Mouse (Mus musculus) liver, embryonic 14.5 days (tissue): ENCODE results near the gene Rhag. TPM values are rescaled to one million over a fixed set of nuclear protein-coding genes. Genes with fewer than 3 reads are reported as not detected.
A peak's percentile ranks its signal among the peaks of the same experiment; 100 is the strongest.

ENCODE experiments used
- ATAC-seq: fragments of 200-750 bp; cut with Nextera tagmentation; 2 replicates; pipeline ENCODE4 v1.8.0; 2017; ENCODE audit warnings: moderate number of reproducible peaks, mild to moderate bottlenecking, moderate library complexity; ENCODE audit not compliant: insufficient read depth
- DNase-seq, 3 experiments: peaks; one replicate each; pipeline ENCODE4 v3.0.0-alpha.2; 2012 to 2013; ENCODE audit warnings: low read depth in 3 of 3, low spot score in 3 of 3
- H3K27ac ChIP-seq: fragments of 300-500 bp; sonication (generic); 2 replicates; pipeline ENCODE4 v1.5.1; 2014; ENCODE audit warnings: moderate library complexity, mild to moderate bottlenecking, control low read depth, inconsistent platforms
- H3K27me3 ChIP-seq: fragments of 300-500 bp; sonication (generic); 2 replicates; pipeline ENCODE4 v1.6.1; 2014; ENCODE audit warnings: mild to moderate bottlenecking, low read length, moderate library complexity; ENCODE audit not compliant: control insufficient read depth, insufficient read depth
- H3K36me3 ChIP-seq: fragments of 300-500 bp; sonication (generic); replicated peaks from 2 replicates; pipeline ENCODE4 v1.6.1; 2014; ENCODE audit warnings: low read depth; ENCODE audit not compliant: control insufficient read depth, insufficient read depth
- H3K4me1 ChIP-seq, 2 experiments: fragments of 200-500 bp in 1 of 2; fragments of 300-500 bp in 1 of 2; sonication (generic) in 1 of 2; replicated peaks; 2 replicates each; pipeline ENCODE4 v1.6.1; 2012 to 2014; ENCODE audit warnings: antibody characterized with exemption in 1 of 2, inconsistent platforms in 1 of 2, low read length in 1 of 2; ENCODE audit not compliant: control insufficient read depth in 2 of 2, insufficient read depth in 2 of 2
- H3K4me2 ChIP-seq: fragments of 300-500 bp; sonication (generic); 2 replicates; pipeline ENCODE4 v1.6.1; 2014; ENCODE audit warnings: low read depth, mild to moderate bottlenecking, control low read depth, moderate library complexity
- H3K4me3 ChIP-seq, 2 experiments: fragments of 200-500 bp in 1 of 2; fragments of 300-500 bp in 1 of 2; sonication (generic) in 1 of 2; 2 replicates each; pipeline ENCODE4 v1.5.1; 2012 to 2014; ENCODE audit warnings: low read depth in 2 of 2, low read length in 2 of 2, mild to moderate bottlenecking in 2 of 2, control low read depth in 1 of 2, inconsistent platforms in 1 of 2, moderate library complexity in 1 of 2; ENCODE audit not compliant: insufficient read depth in 1 of 2
- H3K9ac ChIP-seq: fragments of 300-500 bp; sonication (generic); replicated peaks from 2 replicates; pipeline ENCODE4 v1.6.1; 2014; ENCODE audit warnings: mild to moderate bottlenecking, control low read depth, moderate library complexity
- H3K9me3 ChIP-seq: fragments of 300-500 bp; sonication (generic); 2 replicates; pipeline ENCODE4 v1.6.1; 2016; ENCODE audit warnings: low read length, mixed read lengths; ENCODE audit not compliant: control insufficient read depth
- CTCF ChIP-seq: IDR thresholded peaks from 2 replicates; pipeline ENCODE4 v1.5.1; 2016; ENCODE audit warnings: antibody characterized with exemption, low read depth, control low read depth
- EP300 ChIP-seq: IDR thresholded peaks from 2 replicates; pipeline ENCODE4 v1.6.1; 2016; ENCODE audit warnings: antibody characterized with exemption, low read depth
- WGBS: fragments of 180-500 bp; shearing (Covaris S2); extraction: QIAGEN DNeasy Blood & Tissue Kit; methylation state at CpG from one replicate; pipeline ENCODE4 v1.1.7; 2014; ENCODE audit not compliant: insufficient replicate concordance; 5-methylcytosine and 5-hydroxymethylcytosine counted together
- polyA plus RNA-seq, 2 experiments: library from polyadenylated mRNA; depleted of rRNA in 1 of 2; stranded (reverse) in 1 of 2; unstranded in 1 of 2; fragments of >200 nt; fragmentation: Nextera tagmentation in 1 of 2; extraction: Ambion mirVana in 1 of 2; gene quantifications; 2 replicates each; pipeline versions ENCODE4 v1.2.1 to v1.2.3; 2012 to 2014

Gene Rhag
- polyA plus RNA-seq, 2 experiments: 143 to 209 TPM

- DNase-seq: no peak
- 83% methylated on average over 3 of the region's 3 CpGs for whole genome bisulfite sequencing
- H3K9ac ChIP-seq: no peak overlapping the region
- peaks cover 18 to 21% of the 10 kb centered on the region in 2 experiments for H3K4me1 ChIP-seq
- no peaks in the 10 kb centered on the region for H3K9me3 ChIP-seq
- no peak overlapping the region for H3K4me3 ChIP-seq
- no peaks in the 10 kb centered on the region for H3K27me3 ChIP-seq
- H3K4me2 ChIP-seq: no peak overlapping the region
- no peaks in the 10 kb centered on the region for H3K36me3 ChIP-seq
- no peak overlapping the region for H3K27ac ChIP-seq
- ATAC-seq: no peak
- TF ChIP-seq EP300: no peak
- TF ChIP-seq CTCF: no peak
Observed at GRCm38 (mm10) chr17:40802707-40803340, 8.1 kb upstream of the Rhag start.

DNA sequence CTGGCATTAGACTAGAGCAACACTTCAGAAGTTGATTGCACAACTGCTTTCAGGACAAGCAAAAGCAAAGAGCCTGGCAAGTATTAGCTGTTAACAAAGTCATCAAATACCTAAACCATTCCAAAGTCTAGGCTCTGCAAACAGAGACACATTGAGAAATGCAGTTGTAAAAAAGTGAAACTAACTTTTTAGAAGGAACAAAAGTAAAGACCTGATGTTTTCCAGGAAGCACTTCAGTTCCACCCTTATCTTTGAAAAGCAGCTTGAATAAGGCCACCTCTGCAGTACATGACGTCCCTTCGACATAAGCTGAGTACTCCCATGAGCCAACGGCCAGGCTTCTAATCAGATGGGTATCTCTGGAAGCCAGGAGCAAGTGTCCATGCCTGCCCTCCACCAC, 4.4 kb upstream of the Rhag start:
- H3K27me3 ChIP-seq: no peaks in the 10 kb centered on the region
- no peaks in the 10 kb centered on the region for H3K36me3 ChIP-seq
- H3K9ac ChIP-seq: peak overlapping the region; percentile 69
- H3K27ac ChIP-seq: peak overlapping the region; percentile 97
- DNase-seq (peak; percentile 91 to 94 (median 93)), ATAC-seq (peak; percentile 96)
- no peaks in the 10 kb centered on the region for H3K9me3 ChIP-seq
- peak overlapping the region; percentile 38 to 44 for H3K4me3 ChIP-seq
- peak overlapping the region; percentile 83 for H3K4me2 ChIP-seq
- H3K4me1 ChIP-seq: peaks cover 37% of the 10 kb centered on the region in 2 experiments
- 1% methylated on average over 3 of the region's 3 CpGs for WGBS
- TF ChIP-seq EP300: peak; percentile 99
- TF ChIP-seq CTCF: no peak

DNA sequence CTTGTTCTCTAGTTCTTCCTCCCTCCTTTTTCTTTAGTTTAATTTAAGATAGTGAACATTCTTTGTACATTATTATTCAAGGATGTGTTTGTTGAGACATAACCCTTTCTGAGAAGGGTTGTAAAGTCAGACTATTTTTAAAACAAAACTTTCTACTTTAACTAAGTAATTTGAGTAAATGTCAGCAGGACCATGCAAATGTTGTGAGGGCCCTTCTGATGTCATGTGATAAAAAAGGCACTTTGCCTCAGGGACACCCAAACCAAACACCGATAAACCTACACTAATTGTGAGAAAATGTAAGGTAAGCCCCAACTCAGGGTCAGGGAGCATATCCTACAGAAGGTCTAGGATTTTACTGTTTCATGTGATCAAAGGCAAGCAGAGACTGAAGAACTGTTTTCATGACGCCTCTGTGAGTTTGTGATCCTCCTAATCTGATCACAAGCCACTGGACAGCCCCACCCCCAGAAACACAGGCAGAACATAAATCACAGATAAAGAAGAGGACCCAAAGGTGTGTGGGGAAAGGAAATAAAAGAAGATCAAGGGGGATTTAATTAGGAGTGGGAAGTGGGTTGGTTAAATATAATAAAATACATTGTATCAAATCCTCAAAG, 3.9 kb upstream of the Rhag start, which contains the start of gene Crisp2:
Gene Crisp2, minus strand, starts transcription at position 51 of the 620 bp plus-strand sequence.
- DNase-seq (peak in 2 of 3 experiments; percentile 57 to 64), ATAC-seq (peak; percentile 64)
- H3K4me2 ChIP-seq: peak within 1 kb of the TSS; percentile 83
- TF ChIP-seq CTCF (no peak), EP300 (no peak)
- no peaks in the 10 kb centered on the region for H3K36me3 ChIP-seq
- peak within 1 kb of the TSS; percentile 97 for H3K27ac ChIP-seq
- H3K9me3 ChIP-seq: no peaks in the 10 kb centered on the region
- peaks cover 37% of the 10 kb centered on the region in 2 experiments for H3K4me1 ChIP-seq
- no peaks in the 10 kb centered on the region for H3K27me3 ChIP-seq
- H3K4me3 ChIP-seq: peak within 1 kb of the TSS; percentile 41 to 44
- WGBS: 3% methylated on average over 2 of the region's 2 CpGs
- peak within 1 kb of the TSS; percentile 69 for H3K9ac ChIP-seq

GRCm38 (mm10) chr17:40808071-40808470, 2.9 kb upstream of the Rhag start:
- no peak for TF ChIP-seq EP300
- no peak for TF ChIP-seq CTCF
- H3K9ac ChIP-seq: no peak overlapping the region; the same call in 1 of the 2 replicates
- DNase-seq (no peak), ATAC-seq (no peak)
- H3K4me2 ChIP-seq: peak overlapping the region; percentile 83
- no peaks in the 10 kb centered on the region for H3K9me3 ChIP-seq
- peak overlapping the region; percentile 72 for H3K27ac ChIP-seq
- peaks cover 2% of the 10 kb centered on the region; the same call in 1 of the 2 replicates for H3K36me3 ChIP-seq
- peaks cover 37% of the 10 kb centered on the region in 2 experiments for H3K4me1 ChIP-seq
- no peak overlapping the region for H3K4me3 ChIP-seq
- no peaks in the 10 kb centered on the region for H3K27me3 ChIP-seq

GRCm38 (mm10) chr17:40811560-40811959, 634 bp downstream of the Rhag start:
- no peak overlapping the region for H3K27ac ChIP-seq
- 27% methylated on average over 1 of the region's 1 CpGs for WGBS
- H3K9ac ChIP-seq: peak overlapping the region; percentile 58
- H3K9me3 ChIP-seq: no peaks in the 10 kb centered on the region
- H3K4me2 ChIP-seq: no peak overlapping the region
- ATAC-seq (no peak), DNase-seq (no peak)
- H3K27me3 ChIP-seq: no peaks in the 10 kb centered on the region
- H3K4me1 ChIP-seq: peaks cover 26 to 27% of the 10 kb centered on the region in 2 experiments
- H3K36me3 ChIP-seq: peaks cover 10% of the 10 kb centered on the region
- no peak for TF ChIP-seq CTCF
- TF ChIP-seq EP300: no peak
- H3K4me3 ChIP-seq: peak overlapping the region; percentile 66 to 68; a peak in 3 of 4 replicates
